Mouse (Mus musculus) CH12.LX (cell line): ENCODE data around the gene Cyb561.

Source experiments
- CTCF ChIP-seq, 2 experiments: IDR thresholded peaks in 1 of 2; conservative IDR thresholded peaks in 1 of 2; 2 replicates each; pipeline ENCODE4 v1.5.1; 2011 to 2012; ENCODE audit warnings: low read depth in 2 of 2, low read length in 2 of 2, improper control_type of control experiment in 1 of 2, inconsistent platforms in 1 of 2, mild to moderate bottlenecking in 1 of 2, moderate library complexity in 1 of 2
- ELF1 ChIP-seq: IDR thresholded peaks from 2 replicates; pipeline ENCODE4 v1.6.1; 2014; ENCODE audit warnings: low read depth, mild to moderate bottlenecking, inconsistent platforms, low read length, improper control_type of control experiment
- JUND ChIP-seq: conservative IDR thresholded peaks from 2 replicates; pipeline ENCODE4 v1.6.1; 2011; ENCODE audit warnings: low read depth, low read length, improper control_type of control experiment
- KAT2A ChIP-seq: IDR thresholded peaks from 2 replicates; pipeline ENCODE4 v1.6.1; 2012; ENCODE audit warnings: low read length, improper control_type of control experiment, inconsistent platforms; ENCODE audit not compliant: insufficient replicate concordance
- MYC ChIP-seq: IDR thresholded peaks from 2 replicates; pipeline ENCODE4 v1.6.1; 2011; ENCODE audit warnings: low read depth, mild to moderate bottlenecking, improper control_type of control experiment, low read length
- POLR2A ChIP-seq: IDR thresholded peaks from 2 replicates; pipeline ENCODE4 v1.6.1; 2011; ENCODE audit warnings: low read depth, mild to moderate bottlenecking, improper control_type of control experiment, low read length
- POLR2AphosphoS2 ChIP-seq: IDR thresholded peaks from 2 replicates; pipeline ENCODE4 v1.6.1; 2011; ENCODE audit warnings: low read depth, low read length, improper control_type of control experiment
- TCF12 ChIP-seq: IDR thresholded peaks from 2 replicates; pipeline ENCODE4 v1.6.1; 2014; ENCODE audit warnings: low read depth, mild to moderate bottlenecking, inconsistent platforms, low read length, improper control_type of control experiment
- UBTF ChIP-seq: IDR thresholded peaks from 2 replicates; pipeline ENCODE4 v1.6.1; 2012; ENCODE audit warnings: low read depth, mild to moderate bottlenecking, inconsistent platforms, low read length, improper control_type of control experiment, moderate library complexity
- USF1 ChIP-seq: IDR thresholded peaks from 2 replicates; pipeline ENCODE4 v1.6.1; 2014; ENCODE audit warnings: low read depth, mild to moderate bottlenecking, inconsistent platforms, low read length, improper control_type of control experiment

- TF ChIP-seq POLR2A (no peak), CTCF (conservative IDR thresholded peaks at IDR 0.05 in 1 of 2, IDR thresholded peaks at IDR 0.05 in 1 of 2; ENCODE audit: low read depth in 2 of 2, low read length in 2 of 2) (no peak), MYC (no peak), ELF1 (no peak), TCF12 (no peak), JUND (no peak), KAT2A (no peak), POLR2AphosphoS2 (no peak), UBTF (no peak), USF1 (no peak)
These were observed 15.8 kb upstream of the Cyb561 start for GRCm38 (mm10) chr11:105968948-105969347.
